Mouse (Mus musculus): ENCODE data around the gene Olfr722.
"Not testable (repeated sequence)": the region's sequence is repeated elsewhere in the genome, so short reads cannot be mapped to it uniquely, and the experiment has no call there.

Olfr722 gene

GRCm38 (mm10) chr14:49901899-49902298 lies at the start of gene Olfr722:
Gene Olfr722 (minus strand): TSS chr14:49901999.
- DNase-seq (ENCODE audit: low spot score in 2 of 2): no peak

GRCm38 (mm10) chr14:49931687-49932086 lies 29.9 kb upstream of the Olfr722 start, which contains the start of gene Olfr723:
Gene Olfr723 (minus strand): TSS chr14:49931787.
- not testable (repeated sequence) for DNase-seq (ENCODE audit: low spot score in 2 of 2)

- peak in 1 of 2 experiments; percentile 9 for DNase-seq (ENCODE audit: low spot score in 2 of 2)
Observed at GRCm38 (mm10) chr14:49860387-49860786, 41.4 kb downstream of the Olfr722 start.

All from frontal cortex, postnatal 36 days (tissue).